10 mouse cellular contexts compared by ENCODE assay signal in the genomic region with DNA sequence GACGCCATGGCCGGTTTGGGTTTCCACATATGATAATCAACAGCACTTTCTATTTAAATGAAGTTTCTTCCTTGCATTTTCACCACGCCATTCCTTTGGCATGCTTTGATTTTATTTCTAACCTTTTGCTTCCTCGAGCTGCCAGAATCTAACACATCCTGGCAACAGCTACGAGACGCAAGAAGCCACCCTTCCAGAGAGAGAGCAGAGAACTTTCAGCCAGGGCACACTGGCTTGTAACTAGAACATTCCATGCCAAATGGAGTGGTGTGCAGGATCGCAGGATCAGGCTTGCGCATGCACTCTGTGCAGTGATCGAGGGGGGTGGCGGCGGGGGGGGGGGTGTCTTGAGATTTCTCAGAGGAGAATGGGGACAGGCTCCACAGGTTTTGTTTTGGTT. TPM values are rescaled to one million over a fixed set of nuclear protein-coding genes. Genes with fewer than 3 reads are reported as not detected.
DNase-seq lines count a peak whose midpoint lies in the region; ATAC-seq and TF ChIP-seq lines count a peak whose summit lies in the region.
"Had no signal": no experiment of that assay in that cellular context is flagged by ENCODE, and none has a peak within 500 bp of the region (broad histone marks: within the 10 kb centered on the region; RNA-seq: fewer than 3 reads in every experiment).

No protein-coding gene starts in this region.

- ATAC-seq in hindbrain, postnatal 0 days = no peak
- no peak for ATAC-seq in heart, postnatal 0 days (ENCODE audit: insufficient read depth, low read depth)
- ATAC-seq in lung, embryonic 14.5 days (ENCODE audit: insufficient read depth) = no peak

- H3K4me2 ChIP-seq in hindbrain, postnatal 0 days (ENCODE audit: low read depth, low read length) = no peak overlapping the region
- no peak overlapping the region for H3K4me2 ChIP-seq in heart, postnatal 0 days (ENCODE audit: low read depth, low read length)
- H3K4me2 ChIP-seq in lung, embryonic 14.5 days = no peak overlapping the region

- no peak overlapping the region for H3K9ac ChIP-seq in hindbrain, postnatal 0 days (replicated peaks; ENCODE audit: low read length)
- no peak overlapping the region for H3K9ac ChIP-seq in heart, postnatal 0 days (replicated peaks; ENCODE audit: low read depth, low read length)
- no peak overlapping the region for H3K9ac ChIP-seq in lung, embryonic 14.5 days

- no peaks in the 10 kb centered on the region for H3K9me3 ChIP-seq in hindbrain, postnatal 0 days (ENCODE audit: low read length)
- no peaks in the 10 kb centered on the region for H3K9me3 ChIP-seq in hindbrain, embryonic 10.5 days
- H3K9me3 ChIP-seq in heart, postnatal 0 days (replicated peaks; ENCODE audit: control insufficient read depth, low read length) = no peaks in the 10 kb centered on the region
- no peaks in the 10 kb centered on the region for H3K9me3 ChIP-seq in lung, embryonic 14.5 days (ENCODE audit: low read depth, low read length)

- no peak overlapping the region for H3K4me3 ChIP-seq in hindbrain, postnatal 0 days (ENCODE audit: low read length)
- no peak overlapping the region for H3K4me3 ChIP-seq in hindbrain, embryonic 10.5 days
- H3K4me3 ChIP-seq in heart, postnatal 0 days (ENCODE audit: low read depth, low read length) = no peak overlapping the region
- no peak overlapping the region for H3K4me3 ChIP-seq in lung, embryonic 14.5 days (ENCODE audit: low read depth, low read length)

- TF ChIP-seq EP300 in heart, postnatal 0 days (IDR thresholded peaks at IDR 0.05; ENCODE audit: low read depth) = no peak

- 56% methylated on average over 11 of the region's 11 CpGs for WGBS in hindbrain, postnatal 0 days
- 88% methylated on average over 11 of the region's 11 CpGs for WGBS in hindbrain, embryonic 10.5 days
- WGBS in heart, postnatal 0 days = 64% methylated on average over 11 of the region's 11 CpGs
- 52% methylated on average over 11 of the region's 11 CpGs for WGBS in lung, embryonic 14.5 days

- TF ChIP-seq CTCF in hindbrain, postnatal 0 days (IDR thresholded peaks at IDR 0.05; ENCODE audit: low read depth) = no peak
- no peak for TF ChIP-seq CTCF in heart, postnatal 0 days (IDR thresholded peaks at IDR 0.05; ENCODE audit: low read depth)
- TF ChIP-seq CTCF in lung, embryonic 14.5 days (IDR thresholded peaks at IDR 0.05; ENCODE audit: low read depth) = no peak

- no peaks in the 10 kb centered on the region for H3K36me3 ChIP-seq in hindbrain, postnatal 0 days (ENCODE audit: insufficient read depth, low read length)
- H3K36me3 ChIP-seq in hindbrain, embryonic 10.5 days = no peaks in the 10 kb centered on the region
- no peaks in the 10 kb centered on the region for H3K36me3 ChIP-seq in heart, postnatal 0 days (replicated peaks; ENCODE audit: control insufficient read depth, insufficient read depth, low read length)
- H3K36me3 ChIP-seq in lung, embryonic 14.5 days (ENCODE audit: insufficient read depth) = no peaks in the 10 kb centered on the region

- DNase-seq in adrenal gland, adult 2 months = peak; percentile 41
- no peak for DNase-seq in adrenal gland, adult 8-10 months
- DNase-seq in hindbrain, postnatal 0 days (ENCODE audit: low spot score) = no peak
- DNase-seq in hindbrain, embryonic 10.5 days (ENCODE audit: low spot score) = no peak
- no peak for DNase-seq in heart, postnatal 0 days (ENCODE audit: low spot score)
- DNase-seq in lung, embryonic 14.5 days = peak; percentile 38
- DNase-seq in spleen, postnatal 4 days (ENCODE audit: low spot score in 2 of 2) = no peak
- no peak for DNase-seq in cerebellum, adult 9-10 months
- DNase-seq: spleen, adult 18-20 months had no signal

- H3K27ac ChIP-seq in hindbrain, postnatal 0 days = peak overlapping the region; percentile 32; the same call in 1 of the 2 replicates
- no peak overlapping the region for H3K27ac ChIP-seq in hindbrain, embryonic 10.5 days
- H3K27ac ChIP-seq in heart, postnatal 0 days (ENCODE audit: low read depth) = peak overlapping the region; percentile 53; the same call in 1 of the 2 replicates
- peak overlapping the region; percentile 33; the same call in 1 of the 2 replicates for H3K27ac ChIP-seq in lung, embryonic 14.5 days (ENCODE audit: low read depth)
- H3K27ac ChIP-seq: macrophage had no signal

- peaks cover 24% of the 10 kb centered on the region; the same call in 1 of the 2 replicates for H3K4me1 ChIP-seq in hindbrain, postnatal 0 days (ENCODE audit: insufficient read depth, low read length)
- peaks cover 36% of the 10 kb centered on the region for H3K4me1 ChIP-seq in hindbrain, embryonic 10.5 days (replicated peaks)
- peaks cover 14% of the 10 kb centered on the region for H3K4me1 ChIP-seq in heart, postnatal 0 days (ENCODE audit: control insufficient read depth, insufficient read depth)
- H3K4me1 ChIP-seq in lung, embryonic 14.5 days (ENCODE audit: insufficient read depth) = peaks cover 12% of the 10 kb centered on the region

- no peaks in the 10 kb centered on the region for H3K27me3 ChIP-seq in hindbrain, postnatal 0 days (ENCODE audit: insufficient read depth, low read length)
- no peaks in the 10 kb centered on the region for H3K27me3 ChIP-seq in hindbrain, embryonic 10.5 days (ENCODE audit: insufficient read depth, poor library complexity, severe bottlenecking)
- H3K27me3 ChIP-seq in heart, postnatal 0 days (ENCODE audit: control insufficient read depth, insufficient read depth, low read length) = no peaks in the 10 kb centered on the region
- H3K27me3 ChIP-seq in lung, embryonic 14.5 days (ENCODE audit: insufficient read depth, low read length) = no peaks in the 10 kb centered on the region

RNA-seq across cellular contexts. Expression of gene Srsf10, which starts 23.5 kb away (rescaled TPM):
- 100 to 1,000 TPM in 1 of 2 experiments, 10 to 100 TPM in 1; 84.2 to 139 TPM for total RNA-seq in adrenal gland, adult 2 months (2021)
- polyA plus RNA-seq in adrenal gland, adult 2 months (2012; rRNA removed) = 111 and 117 TPM in 2 replicates
- 100 to 1,000 TPM in 2 of 4 experiments, 10 to 100 TPM in 2; 93.3 to 127 (median 104) TPM for total RNA-seq in adrenal gland, adult 8-10 months (2022)
- 52.8 and 61.0 TPM in 2 replicates for total RNA-seq in hindbrain, postnatal 0 days (2014; rRNA removed)
- 147 and 155 TPM in 2 replicates for polyA plus RNA-seq in hindbrain, postnatal 0 days (2015; fragmentation: Nextera tagmentation; extraction: Ambion mirVana)
- polyA plus RNA-seq in hindbrain, embryonic 10.5 days (2016; fragmentation: Nextera tagmentation; extraction: Ambion mirVana) = 283 and 352 TPM in 2 replicates
- 51.8 and 63.6 TPM in 2 replicates for total RNA-seq in heart, postnatal 0 days (2014; rRNA removed; ENCODE audit: low replicate concordance)
- 97.0 and 102 TPM in 2 replicates for polyA plus RNA-seq in heart, postnatal 0 days (2015; fragmentation: Nextera tagmentation; extraction: Ambion mirVana)
- 322 and 336 TPM in 2 replicates for polyA plus RNA-seq in lung, embryonic 14.5 days (2014; fragmentation: Nextera tagmentation; extraction: Ambion mirVana)

RNA-seq across cellular contexts. Expression of gene Pnrc2, which starts 41.6 kb away (rescaled TPM):
- total RNA-seq in adrenal gland, adult 2 months (2021) = 100 to 1,000 TPM in 1 of 2 experiments, 10 to 100 TPM in 1; 99.4 to 128 TPM
- 5.5 and 8.6 TPM in 2 replicates for polyA plus RNA-seq in adrenal gland, adult 2 months (2012; rRNA removed)
- 100 to 1,000 TPM; 106 to 163 (median 148) TPM for total RNA-seq in adrenal gland, adult 8-10 months (2022)
- 54.9 and 55.0 TPM in 2 replicates for total RNA-seq in hindbrain, postnatal 0 days (2014; rRNA removed)
- 81.7 and 90.4 TPM in 2 replicates for polyA plus RNA-seq in hindbrain, postnatal 0 days (2015; fragmentation: Nextera tagmentation; extraction: Ambion mirVana)
- 171 and 204 TPM in 2 replicates for polyA plus RNA-seq in hindbrain, embryonic 10.5 days (2016; fragmentation: Nextera tagmentation; extraction: Ambion mirVana)
- total RNA-seq in heart, postnatal 0 days (2014; rRNA removed; ENCODE audit: low replicate concordance) = 78.7 and 80.8 TPM in 2 replicates
- polyA plus RNA-seq in heart, postnatal 0 days (2015; fragmentation: Nextera tagmentation; extraction: Ambion mirVana) = 107 and 111 TPM in 2 replicates
- polyA plus RNA-seq in lung, embryonic 14.5 days (2014; fragmentation: Nextera tagmentation; extraction: Ambion mirVana) = 191 and 206 TPM in 2 replicates

Comparison
In these comparisons a context has a peak if more than half of its experiments do, and no peak if none do; other contexts are left out.
1. DNase-seq: peak in adrenal gland, adult 2 months (single experiment) and lung, embryonic 14.5 days (single experiment); none in adrenal gland, adult 8-10 months (single experiment), hindbrain, postnatal 0 days (single experiment), hindbrain, embryonic 10.5 days (single experiment), heart, postnatal 0 days (single experiment), spleen, postnatal 4 days (0 of 2) and cerebellum, adult 9-10 months (single experiment).